In the genomic region with DNA sequence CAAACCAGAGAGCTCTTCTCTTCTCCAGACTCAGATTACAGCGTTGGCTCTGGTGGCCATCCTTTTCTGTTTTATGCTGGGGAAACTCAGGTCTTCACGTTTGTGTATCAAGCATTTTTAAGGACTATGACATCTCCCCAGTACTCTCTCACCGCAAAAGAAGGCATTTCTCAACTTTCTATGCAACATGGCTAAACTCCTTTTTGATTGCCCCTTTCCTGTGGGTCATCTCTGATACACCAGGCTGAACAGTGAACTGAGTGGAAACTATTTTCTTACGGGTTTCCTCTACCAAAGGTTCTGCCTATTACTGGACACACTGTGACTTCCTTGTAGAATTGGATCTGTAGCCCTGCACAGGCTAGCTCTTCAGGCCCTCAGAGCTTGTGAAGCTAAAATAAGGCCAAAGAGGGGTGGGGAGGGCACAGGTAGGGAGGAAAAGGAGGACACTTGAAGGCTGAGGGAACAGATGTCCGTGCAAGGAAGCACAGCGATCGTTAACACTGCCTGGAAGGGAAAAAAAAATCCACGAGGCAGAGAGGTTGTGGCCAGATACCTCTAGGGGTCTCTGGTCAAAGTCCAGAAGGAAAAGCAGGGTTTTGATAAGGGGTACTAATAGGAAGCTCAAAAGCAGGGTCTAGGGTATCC, we compare ENCODE assay signal across 8 mouse cellular contexts. TPM values are rescaled to one million over a fixed set of nuclear protein-coding genes. Genes with fewer than 3 reads are reported as not detected.
A peak's percentile ranks its signal among the peaks of the same experiment; 100 is the strongest.
DNase-seq lines count a peak whose midpoint lies in the region; ATAC-seq and TF ChIP-seq lines count a peak whose summit lies in the region.

No protein-coding gene starts in this region.

- peaks cover 38% of the 10 kb centered on the region for H3K79me2 ChIP-seq in myocyte (ENCODE audit: control insufficient read depth, insufficient read depth)

- peak overlapping the region; percentile 50 for H3K27ac ChIP-seq in thymus, adult 2 months (ENCODE audit: control insufficient read depth, insufficient read depth, low read length)
- H3K27ac ChIP-seq in limb, embryonic 11.5 days (replicated peaks; ENCODE audit: low read depth, low read length) = peak overlapping the region; percentile 57

- no peaks in the 10 kb centered on the region for H3K27me3 ChIP-seq in thymus, adult 2 months (ENCODE audit: control insufficient read depth, insufficient read depth, low read length)
- H3K27me3 ChIP-seq in limb, embryonic 11.5 days (ENCODE audit: control insufficient read depth, insufficient read depth, low read length) = no peaks in the 10 kb centered on the region
- H3K27me3 ChIP-seq in myocyte (ENCODE audit: control insufficient read depth, insufficient read depth, insufficient read length) = no peaks in the 10 kb centered on the region

- 28% methylated on average over 8 of the region's 8 CpGs for whole genome bisulfite sequencing in thymus, adult 2 months
- WGBS in limb, embryonic 11.5 days = 32% methylated on average over 8 of the region's 8 CpGs

- no peaks in the 10 kb centered on the region for H3K36me3 ChIP-seq in thymus, adult 2 months (ENCODE audit: control insufficient read depth, insufficient read depth, low read length)
- no peaks in the 10 kb centered on the region for H3K36me3 ChIP-seq in limb, embryonic 11.5 days (ENCODE audit: control insufficient read depth, insufficient read depth, low read length)
- no peaks in the 10 kb centered on the region for H3K36me3 ChIP-seq in myocyte (ENCODE audit: control insufficient read depth, insufficient read depth)

- peak overlapping the region; percentile 54 for H3K4me2 ChIP-seq in limb, embryonic 11.5 days (ENCODE audit: low read depth, severe bottlenecking)
- H3K4me2 ChIP-seq in myocyte (ENCODE audit: low read depth) = peak overlapping the region; percentile 99

- H3K9me3 ChIP-seq in limb, embryonic 11.5 days (ENCODE audit: control insufficient read depth, low read length) = no peaks in the 10 kb centered on the region

- TF ChIP-seq CTCF in thymus, adult 2 months (IDR thresholded peaks at IDR 0.05; ENCODE audit: borderline replicate concordance, control insufficient read depth, extremely low read depth, insufficient read depth, low read length, poor library complexity) = no peak

- DNase-seq in frontal cortex, postnatal 36 days (ENCODE audit: low spot score in 2 of 2) = no peak
- no peak for DNase-seq in thymus, adult 2 months
- DNase-seq in thymus, postnatal 25 days = no peak
- no peak for DNase-seq in limb, embryonic 11.5 days (ENCODE audit: low spot score)
- no peak for DNase-seq in thymus, postnatal 0 days (ENCODE audit: low spot score)
- DNase-seq in right cerebral cortex, postnatal 4 days = no peak

- H3K4me1 ChIP-seq in thymus, adult 2 months (replicated peaks; ENCODE audit: control insufficient read depth, insufficient read depth, low read length) = peaks cover 3% of the 10 kb centered on the region
- no peaks in the 10 kb centered on the region for H3K4me1 ChIP-seq in limb, embryonic 11.5 days (ENCODE audit: control insufficient read depth, insufficient read depth, low read length)

- peak overlapping the region; percentile 64 for H3K9ac ChIP-seq in limb, embryonic 11.5 days (ENCODE audit: low read length)

- H3ac ChIP-seq in myocyte (ENCODE audit: control insufficient read depth, insufficient read length) = peak overlapping the region; percentile 78

- TF ChIP-seq POLR2A in thymus, adult 2 months (IDR thresholded peaks at IDR 0.05; ENCODE audit: control insufficient read depth, extremely low read depth, insufficient read depth, low read length, poor library complexity) = no peak
- peak; percentile 1 for TF ChIP-seq POLR2A in myocyte (IDR thresholded peaks at IDR 0.05; ENCODE audit: insufficient read length, low read depth)

- peak; percentile 6; the same call in 1 of the 2 replicates for ATAC-seq in frontal cortex, adult (ENCODE audit: low TSS enrichment)
- 0 out of 2 replicates have a peak, but pooled peaks have one; percentile 29 for ATAC-seq in limb, embryonic 11.5 days (ENCODE audit: insufficient number of reproducible peaks, low FRiP score, low TSS enrichment, low read depth)

- H3K4me3 ChIP-seq in thymus, adult 2 months (ENCODE audit: control insufficient read depth, insufficient read depth, low read length) = peak overlapping the region; percentile 20
- H3K4me3 ChIP-seq in limb, embryonic 11.5 days (ENCODE audit: low read depth, low read length) = peak overlapping the region; percentile 95
- peak overlapping the region; percentile 88 for H3K4me3 ChIP-seq in myocyte

TF ChIP-seq in myocyte, 11 proteins besides CTCF, POLR2A, EP300 and RAD21:
- TF ChIP-seq TCF3 (IDR thresholded peaks at IDR 0.05; ENCODE audit: insufficient read length, low read depth) (no peak), REST (IDR thresholded peaks at IDR 0.05; ENCODE audit: insufficient read depth, insufficient read length) (no peak), CEBPB (IDR thresholded peaks at IDR 0.05; ENCODE audit: insufficient read depth, poor library complexity, severe bottlenecking) (no peak), POLR2AphosphoS2 (IDR thresholded peaks at IDR 0.05; ENCODE audit: insufficient read length, low read depth) (no peak), MYOD1 (IDR thresholded peaks at IDR 0.05; ENCODE audit: control insufficient read depth in 1 of 3, insufficient read length in 2 of 3, low read depth in 2 of 3) (no peak), MYOG (IDR thresholded peaks at IDR 0.05; ENCODE audit: control insufficient read depth in 1 of 3, insufficient read depth in 1 of 3, insufficient read length in 2 of 3, low read depth in 2 of 3) (no peak), SRF (IDR thresholded peaks at IDR 0.05; ENCODE audit: control insufficient read depth, insufficient read length, low read depth) (no peak)

RNA-seq across cellular contexts. Expression of a gene that starts 0.6 kb away (rescaled TPM):
- 282 and 309 TPM in 2 replicates for polyA plus RNA-seq in thymus, adult 2 months (2012; rRNA removed)
- 56.1 and 60.5 TPM in 2 replicates for polyA plus RNA-seq in limb, embryonic 11.5 days (2014; fragmentation: Nextera tagmentation; extraction: Ambion mirVana)
- 349 TPM for polyA plus RNA-seq in myocyte (2012; fragmentation: generic; extraction: Trizol)
- polyA plus RNA-seq in thymus, postnatal 0 days (2015; fragmentation: Nextera tagmentation; extraction: Ambion mirVana) = 88.2 and 96.4 TPM in 2 replicates

RNA-seq across cellular contexts. Expression of a gene that starts 26.2 kb away (rescaled TPM):
- polyA plus RNA-seq in thymus, adult 2 months (2012; rRNA removed) = 2.3 and 2.5 TPM in 2 replicates
- 56.9 and 59.5 TPM in 2 replicates for polyA plus RNA-seq in limb, embryonic 11.5 days (2014; fragmentation: Nextera tagmentation; extraction: Ambion mirVana)
- polyA plus RNA-seq in myocyte (2012; fragmentation: generic; extraction: Trizol) = 49.5 TPM
- 2.6 and 2.9 TPM in 2 replicates for polyA plus RNA-seq in thymus, postnatal 0 days (2015; fragmentation: Nextera tagmentation; extraction: Ambion mirVana)

Comparison
In these comparisons a context has a peak if more than half of its experiments do, and no peak if none do; other contexts are left out.
1. H3K4me3 ChIP-seq: peak in every context shown above with its lines; median percentile 95 in limb, embryonic 11.5 days; 88 in myocyte; 20 in thymus, adult 2 months.
2. RNA of a gene that starts 26.2 kb away (polyA plus RNA-seq): 56.9 to 59.5 TPM in limb, embryonic 11.5 days and 49.5 TPM in myocyte (single experiment); 2.6 to 2.9 TPM in thymus, postnatal 0 days and 2.3 to 2.5 TPM in thymus, adult 2 months; every median in the first group is over 10 times any median in the second.